ENCODE assay signal across 29 mouse cellular contexts in genomic region chr11:58081716-58082115, GRCm38 (mm10). TPM values are rescaled to one million over a fixed set of nuclear protein-coding genes. Genes with fewer than 3 reads are reported as not detected.
DNase-seq lines count a peak whose midpoint lies in the region; ATAC-seq lines count a peak whose summit lies in the region.
"Had no signal": no experiment of that assay in that cellular context is flagged by ENCODE, and none has a peak within 500 bp of the region (broad histone marks: within the 10 kb centered on the region; RNA-seq: fewer than 3 reads in every experiment).

No protein-coding gene starts in this region.

- peak; percentile 65 to 74 for DNase-seq in cerebellum, adult 18-20 months
- DNase-seq in cerebellum, adult 8-10 months: no peak
- peak; percentile 41 for DNase-seq in midbrain, embryonic 11.5 days (ENCODE audit: low spot score, missing footprints)
- DNase-seq in midbrain, embryonic 14.5 days: no peak
- DNase-seq in cerebellum, adult 9-11 months: peak; percentile 78
- DNase-seq in lung, postnatal 10 days: no peak
- DNase-seq: adrenal gland, adult 8-10 months; adrenal gland, postnatal 25 days; forebrain, postnatal 0 days; gastrocnemius, postnatal 25 days; heart, adult 18-20 months; heart, postnatal 10 days; heart, postnatal 36 days; kidney, adult 18-20 months; kidney, adult 9 months had no signal

- H3K9ac ChIP-seq in midbrain, embryonic 11.5 days (ENCODE audit: low read length): no peak overlapping the region
- H3K9ac ChIP-seq in midbrain, embryonic 14.5 days (replicated peaks; ENCODE audit: low read length): no peak overlapping the region
- H3K9ac ChIP-seq: forebrain, postnatal 0 days; heart, embryonic 12.5 days; heart, embryonic 15.5 days; hindbrain, embryonic 14.5 days had no signal

- H3K4me3 ChIP-seq in midbrain, embryonic 11.5 days (ENCODE audit: low read depth, low read length): no peak overlapping the region
- no peak overlapping the region for H3K4me3 ChIP-seq in midbrain, embryonic 14.5 days (replicated peaks; ENCODE audit: low read depth, low read length)
- H3K4me3 ChIP-seq: heart, embryonic 12.5 days; heart, embryonic 15.5 days; hindbrain, embryonic 10.5 days had no signal

- 88% methylated on average over 6 of the region's 6 CpGs for WGBS in midbrain, embryonic 11.5 days
- 91% methylated on average over 6 of the region's 6 CpGs for WGBS in midbrain, embryonic 14.5 days

- no peak overlapping the region for H3K4me2 ChIP-seq in midbrain, embryonic 11.5 days
- H3K4me2 ChIP-seq in midbrain, embryonic 14.5 days (ENCODE audit: low read length): no peak overlapping the region
- H3K4me2 ChIP-seq: heart, embryonic 12.5 days; heart, embryonic 15.5 days; hindbrain, embryonic 14.5 days had no signal

- no peaks in the 10 kb centered on the region for H3K4me1 ChIP-seq in midbrain, embryonic 11.5 days (ENCODE audit: control insufficient read depth, insufficient read depth, low read length)
- H3K4me1 ChIP-seq in midbrain, embryonic 14.5 days (ENCODE audit: control insufficient read depth, insufficient read depth, low read length): no peaks in the 10 kb centered on the region
- H3K4me1 ChIP-seq: heart, embryonic 12.5 days; heart, embryonic 15.5 days; hindbrain, embryonic 10.5 days had no signal

- H3K27me3 ChIP-seq in midbrain, embryonic 11.5 days (ENCODE audit: control insufficient read depth, insufficient read depth, low read length): no peaks in the 10 kb centered on the region
- H3K27me3 ChIP-seq in midbrain, embryonic 14.5 days (ENCODE audit: control insufficient read depth, insufficient read depth, low read length): no peaks in the 10 kb centered on the region
- H3K27me3 ChIP-seq: heart, embryonic 12.5 days; heart, embryonic 15.5 days had no signal

- no peaks in the 10 kb centered on the region for H3K36me3 ChIP-seq in midbrain, embryonic 11.5 days (ENCODE audit: control insufficient read depth, insufficient read depth, low read length)
- no peaks in the 10 kb centered on the region for H3K36me3 ChIP-seq in midbrain, embryonic 14.5 days (ENCODE audit: control insufficient read depth, insufficient read depth, low read length)
- H3K36me3 ChIP-seq: heart, embryonic 12.5 days; heart, embryonic 15.5 days; hindbrain, embryonic 10.5 days had no signal

- no peaks in the 10 kb centered on the region for H3K9me3 ChIP-seq in midbrain, embryonic 11.5 days (ENCODE audit: control insufficient read depth, low read length)
- no peaks in the 10 kb centered on the region for H3K9me3 ChIP-seq in midbrain, embryonic 14.5 days (ENCODE audit: control insufficient read depth, low read length)
- H3K9me3 ChIP-seq: heart, embryonic 15.5 days had no signal

- no peak overlapping the region for H3K27ac ChIP-seq in midbrain, embryonic 11.5 days (ENCODE audit: low read depth, low read length)
- H3K27ac ChIP-seq in midbrain, embryonic 14.5 days (replicated peaks; ENCODE audit: low read depth, low read length): no peak overlapping the region
- H3K27ac ChIP-seq: heart, embryonic 15.5 days; hindbrain, embryonic 10.5 days; hindbrain, embryonic 14.5 days; hindbrain, postnatal 0 days had no signal

- ATAC-seq in midbrain, embryonic 11.5 days (ENCODE audit: low FRiP score): no peak
- no peak for ATAC-seq in midbrain, embryonic 14.5 days (ENCODE audit: low FRiP score, low TSS enrichment)
- ATAC-seq: activated CD4-positive, CD25-positive, alpha-beta regulatory T cell, adult 4 months; CD4-positive, CD25-positive, alpha-beta regulatory T cell, adult 4 months; forebrain, embryonic 14.5 days; forebrain, postnatal 0 days; hindbrain, postnatal 0 days; inflammation-experienced regulatory T-cells, adult 6 months; intestine, embryonic 16.5 days had no signal

RNA-seq across cellular contexts. Expression of gene Gm12248, which starts 11.2 kb away (rescaled TPM):
- polyA plus RNA-seq in midbrain, embryonic 11.5 days (2014; fragmentation: Nextera tagmentation; extraction: Ambion mirVana): not detected in 2 replicates
- not detected in 2 replicates for polyA plus RNA-seq in midbrain, embryonic 14.5 days (2014; fragmentation: Nextera tagmentation; extraction: Ambion mirVana)
- polyA plus RNA-seq: embryonic facial prominence, embryonic 11.5 days; embryonic facial prominence, embryonic 14.5 days; forebrain, embryonic 11.5 days; forebrain, embryonic 14.5 days; forebrain, postnatal 0 days; frontal cortex, adult 2 months; heart, embryonic 12.5 days; heart, embryonic 15.5 days; hindbrain, embryonic 14.5 days; hindbrain, postnatal 0 days; intestine, embryonic 16.5 days had no signal

RNA-seq across cellular contexts. Expression of gene Cnot8, which starts 22.2 kb away (rescaled TPM):
- polyA plus RNA-seq in midbrain, embryonic 11.5 days (2014; fragmentation: Nextera tagmentation; extraction: Ambion mirVana): 110 and 113 TPM in 2 replicates
- polyA plus RNA-seq in midbrain, embryonic 14.5 days (2014; fragmentation: Nextera tagmentation; extraction: Ambion mirVana): 107 and 117 TPM in 2 replicates

Comparison
In these comparisons a context has a peak if more than half of its experiments do, and no peak if none do; other contexts are left out.
1. DNase-seq: peak in cerebellum, adult 18-20 months (2 of 2), midbrain, embryonic 11.5 days (single experiment) and cerebellum, adult 9-11 months (single experiment); none in cerebellum, adult 8-10 months (single experiment), midbrain, embryonic 14.5 days (single experiment) and lung, postnatal 10 days (single experiment).